Mouse (Mus musculus) heart, postnatal 10 days (tissue): Measurements from ENCODE around the gene Serp2. TPM values are rescaled to one million over a fixed set of nuclear protein-coding genes. Genes with fewer than 3 reads are reported as not detected.

Experiments
- DNase-seq, 2 experiments: peaks; one replicate each; pipeline ENCODE4 v3.0.0; 2021
- intact Hi-C: fragments of 180-260 bp; cut with DNase I; formaldehyde crosslinking; loops from one replicate; pipeline ENCODE4 v1.15.1; 2025
- total RNA-seq, 2 experiments: library from RNA; stranded (reverse); gene quantifications; 2 replicates each; pipeline ENCODE4 v1.2.3; 2021

The Serp2 gene
- total RNA-seq, 2 experiments from 2014 or later, result 0.37 to 1.8 TPM

DNA sequence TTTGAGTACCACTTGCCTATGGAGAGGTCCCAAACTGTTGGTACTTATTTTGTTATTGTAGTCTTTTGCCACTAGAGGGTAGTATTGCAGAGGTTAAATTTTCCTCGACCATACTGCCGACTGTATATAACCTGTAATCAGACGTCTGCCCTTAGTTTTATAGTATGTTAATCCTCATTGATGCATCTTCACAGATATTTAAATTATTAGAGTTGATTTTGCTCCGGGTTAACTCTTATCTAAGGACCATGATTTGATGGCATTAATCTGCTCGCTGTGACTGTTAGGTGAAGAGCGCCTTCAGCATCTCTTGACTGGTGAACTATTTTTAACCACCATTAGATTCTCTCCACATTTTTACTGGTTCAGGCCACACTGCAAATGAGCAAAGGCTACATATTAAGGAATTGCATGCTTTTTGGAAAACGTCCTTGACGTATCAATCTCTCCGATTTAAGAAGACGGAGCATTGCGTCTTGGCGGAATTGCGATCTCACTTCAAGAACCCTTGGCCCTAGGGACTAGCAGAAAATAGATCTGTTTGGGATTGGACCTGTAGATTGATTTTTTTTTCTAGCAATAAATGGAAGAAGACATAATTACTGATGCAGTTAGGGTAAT, 53.3 kb downstream of the Serp2 start:
- intact Hi-C loops, result loop anchor here (1.0 to 5.0 kb wide), 4 partner anchors 23 to 505 kb away; no protein-coding TSS in a partner anchor
- peak; percentile 51 to 57 for DNase-seq

DNA sequence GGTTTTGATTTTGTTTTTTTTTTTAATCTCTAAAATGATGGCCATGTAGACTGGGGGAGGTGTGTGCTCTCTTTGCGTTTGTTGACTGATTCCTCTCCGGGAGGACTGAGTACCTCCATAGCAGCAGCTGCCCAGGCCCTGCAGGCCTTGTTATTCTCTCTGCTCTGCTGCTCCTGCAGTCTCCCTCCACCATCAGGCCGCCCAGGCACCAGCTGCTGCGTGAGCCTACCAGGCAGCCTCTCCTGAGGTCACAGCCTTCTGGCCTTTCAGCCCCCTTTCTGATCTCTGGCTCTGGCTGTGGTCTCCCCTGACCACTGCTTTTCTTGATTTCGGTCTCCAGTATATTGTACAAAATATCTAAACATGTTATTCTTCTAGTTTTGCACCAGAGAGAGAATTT, 56.7 kb downstream of the Serp2 start:
- intact Hi-C loops, result loop anchor here (5.0 kb wide), 2 partner anchors 242 to 452 kb away; no protein-coding TSS in a partner anchor
- DNase-seq, result no peak

DNA sequence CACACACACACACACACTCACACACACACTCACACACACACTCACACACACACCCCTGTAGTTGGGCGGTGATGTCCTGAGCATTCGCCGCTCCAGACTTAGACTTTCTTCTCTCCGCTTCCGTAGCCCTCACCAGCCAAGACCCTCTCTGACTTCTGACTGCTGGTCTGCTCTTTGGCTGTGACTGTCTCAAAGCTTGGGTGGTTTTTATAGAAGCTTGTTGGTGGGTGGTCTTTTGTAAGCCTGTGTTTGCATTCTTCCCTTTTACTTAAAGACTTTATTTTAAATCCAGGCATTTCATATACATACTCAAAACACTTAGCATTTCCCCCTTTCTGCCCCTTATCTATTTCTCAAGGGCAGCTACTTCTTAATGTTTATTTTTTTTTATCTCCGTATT, 57.2 kb downstream of the Serp2 start:
- intact Hi-C loops, result no loop called here
- no peak for DNase-seq

DNA sequence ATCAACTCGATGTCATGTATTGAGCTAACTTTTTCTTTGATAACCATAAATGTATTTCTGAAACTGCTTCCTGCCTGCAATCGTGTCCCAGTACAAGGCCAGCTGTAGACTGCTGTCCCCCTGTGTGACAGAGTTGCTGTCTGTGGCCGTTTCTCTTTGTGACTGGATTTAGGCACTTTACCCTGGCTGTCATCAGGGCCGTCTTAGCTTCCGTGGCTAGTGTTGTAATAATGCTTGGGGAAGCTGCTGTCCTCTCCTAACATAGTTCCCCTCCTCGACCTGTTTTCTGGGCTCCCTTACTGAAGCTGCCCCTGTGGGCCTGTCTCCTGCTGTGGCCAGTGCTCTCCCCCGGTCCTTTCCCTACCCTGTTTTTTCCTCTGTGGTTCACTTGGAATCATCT, 58.5 kb downstream of the Serp2 start:
- intact Hi-C loops, result no loop called here
- DNase-seq, result no peak

DNA sequence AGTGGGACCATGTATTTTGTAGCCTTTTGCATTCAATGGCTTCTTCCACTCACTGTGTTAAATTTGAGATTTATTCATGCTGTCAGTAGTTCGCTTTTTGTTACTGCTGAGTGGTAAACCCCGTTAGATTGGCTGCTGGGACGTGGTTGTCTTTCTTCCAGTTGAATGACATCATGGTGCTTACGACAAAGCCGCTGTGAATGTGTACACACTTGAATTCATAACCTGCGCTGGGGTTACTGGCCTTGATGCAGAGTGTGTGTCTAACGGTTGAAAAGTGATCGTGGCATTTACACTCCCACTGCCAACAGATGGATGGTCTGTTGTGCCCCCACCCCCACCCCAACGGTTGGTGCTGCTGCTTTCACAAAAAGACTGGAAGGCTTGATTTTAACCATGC, 59.5 kb downstream of the Serp2 start:
- intact Hi-C loops, result no loop called here
- DNase-seq, result no peak

DNA sequence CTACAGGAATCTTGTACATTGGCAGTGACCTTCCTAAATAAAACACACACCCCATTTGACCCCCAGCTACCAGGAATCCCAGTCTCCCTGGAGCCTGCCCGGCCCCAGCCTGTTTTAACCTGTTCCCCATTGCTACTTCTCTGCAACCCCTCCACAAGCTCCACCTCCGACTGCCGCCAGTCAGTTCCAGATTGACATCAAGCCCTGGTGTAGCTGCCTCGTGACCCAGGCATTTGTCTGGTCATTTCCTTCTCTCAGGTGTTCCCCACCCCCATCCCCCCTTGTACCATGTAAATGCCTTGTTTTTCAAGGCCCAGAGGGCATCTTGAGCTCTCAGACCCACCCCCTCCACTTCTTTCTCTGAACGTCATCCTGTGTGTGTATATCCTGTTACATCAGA, 61.7 kb downstream of the Serp2 start:
- intact Hi-C loops, result no loop called here
- no peak for DNase-seq

DNA sequence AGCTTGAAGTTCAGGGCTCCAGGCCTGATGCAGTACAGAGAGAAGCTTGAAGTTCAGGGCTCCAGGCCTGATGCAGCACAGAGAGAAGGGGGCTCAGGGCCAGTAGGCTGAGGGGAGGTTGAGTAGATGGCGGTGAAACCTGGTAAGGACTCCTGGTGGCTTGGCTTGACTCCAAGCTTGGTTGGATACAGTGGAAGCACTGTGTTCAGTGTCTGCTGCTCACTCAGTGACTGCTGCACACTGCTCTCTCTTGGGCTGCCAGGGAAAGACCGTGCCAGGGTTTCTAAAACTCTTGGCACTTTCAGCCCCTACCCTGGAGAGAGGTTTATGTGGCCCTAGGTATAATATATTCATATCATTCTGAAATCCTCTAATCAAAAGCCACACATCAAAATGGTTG, 67.6 kb downstream of the Serp2 start:
- intact Hi-C loops, result no loop called here

DNA sequence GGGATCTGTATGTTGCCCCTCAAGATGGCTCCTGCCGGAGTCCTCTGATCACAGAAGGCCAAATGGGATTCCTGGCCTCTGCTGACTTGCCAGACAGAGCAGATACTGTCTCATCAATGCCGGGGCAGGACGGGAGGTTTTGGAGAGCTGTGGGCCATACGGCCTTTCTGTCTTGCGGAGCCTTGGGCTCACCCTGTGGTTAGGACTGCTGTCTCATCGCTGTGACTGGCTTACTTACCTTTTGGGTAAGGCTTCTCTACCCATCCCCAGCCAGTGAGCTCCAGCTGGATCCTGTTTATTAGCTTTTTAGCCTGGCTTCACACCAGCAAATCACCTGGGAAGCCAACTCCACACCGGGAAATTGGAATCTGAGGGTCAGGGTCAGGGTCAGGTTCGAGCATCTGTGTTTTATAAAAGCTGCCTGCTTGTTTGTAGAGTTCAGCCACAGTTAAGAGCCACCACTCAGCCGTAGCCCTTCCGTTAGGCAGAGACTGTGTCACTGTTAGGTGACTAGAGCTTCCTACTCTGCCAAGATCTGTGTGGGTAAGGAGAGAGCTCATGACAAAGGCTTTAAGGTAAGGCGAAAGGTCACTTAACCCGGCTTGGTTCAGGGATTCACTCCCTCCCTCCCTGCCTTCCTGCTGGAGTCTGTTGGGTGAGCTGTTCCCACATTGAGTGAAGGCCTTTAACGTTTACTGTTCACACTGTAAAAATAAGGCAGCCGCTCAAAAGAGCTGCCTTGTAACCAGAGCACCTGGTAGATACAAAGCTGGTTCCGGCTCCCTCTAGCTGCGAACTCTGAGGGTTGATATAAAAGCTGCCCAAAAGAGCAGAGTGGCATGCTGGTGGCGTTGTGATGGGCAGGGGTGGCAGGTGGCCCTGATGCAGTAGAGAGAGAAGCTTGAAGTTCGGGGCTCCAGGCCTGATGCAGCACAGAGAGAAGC, 68.3 kb downstream of the Serp2 start:
- no peak for DNase-seq
- intact Hi-C loops, result no loop called here

More for the DNA sequence above, 67.6 kb downstream of the Serp2 start:
- no peak for DNase-seq

DNA sequence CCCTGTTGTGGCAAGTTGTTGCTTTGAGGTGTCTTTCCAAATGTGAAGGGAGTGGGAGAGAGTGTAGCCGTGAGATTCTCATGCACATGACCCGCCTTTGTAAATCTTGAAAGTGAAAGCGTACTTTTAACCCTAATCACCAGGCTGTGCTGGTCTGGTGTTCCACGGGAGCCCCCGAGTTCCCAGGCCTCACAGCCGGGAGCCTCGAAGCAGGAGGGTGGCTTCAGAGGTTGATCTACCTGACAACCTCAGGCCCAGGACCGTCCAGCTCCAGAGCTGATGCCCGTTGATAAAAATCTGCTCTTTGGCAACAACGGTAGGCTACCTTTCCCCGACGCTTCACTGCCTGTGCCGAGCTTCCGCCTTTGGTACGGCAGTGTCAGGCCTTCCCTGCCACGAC, 69.1 kb downstream of the Serp2 start:
- intact Hi-C loops, result no loop called here
- DNase-seq, result no peak

DNA sequence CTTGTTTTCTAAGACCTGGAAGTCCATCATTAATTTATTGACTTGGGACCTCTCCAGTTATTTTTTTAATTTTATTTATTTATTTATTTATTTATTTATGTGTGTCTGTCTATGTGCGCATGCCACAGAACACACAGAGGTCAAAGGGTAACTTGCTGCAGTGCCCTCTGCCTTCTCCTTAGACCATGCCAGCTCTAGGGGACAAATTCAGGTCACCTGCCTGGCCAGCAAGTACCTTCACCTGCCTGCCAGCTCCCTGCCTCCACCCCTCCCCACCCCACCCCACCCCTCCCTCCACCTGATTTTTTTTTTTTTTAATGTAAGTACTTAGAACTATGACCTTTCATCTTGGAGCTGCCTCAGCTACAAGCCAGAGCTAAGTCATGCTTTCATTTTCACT, 73.0 kb downstream of the Serp2 start:
- DNase-seq, result no peak
- intact Hi-C loops, result no loop called here

Other genes starting within 250 kb of the Serp2 start
- gene Tsc22d1, start 141.9 kb downstream of the Serp2 start, total RNA-seq, result 100 to 1,000 TPM; 366 to 428 TPM